In genomic region chr10:43002066-43002678, GRCm38 (mm10) we compare ENCODE assay signal across 8 mouse cellular contexts.
A peak's percentile ranks its signal among the peaks of the same experiment; 100 is the strongest.
DNase-seq lines count a peak whose midpoint lies in the region; ATAC-seq lines count a peak whose summit lies in the region.

No protein-coding gene starts in this region.

- DNase-seq in heart, adult 11 months = peak; percentile 94
- DNase-seq in heart, adult 8-10 months (ENCODE audit: low spot score) = no peak
- peak; percentile 64 for DNase-seq in kidney, postnatal 14 days
- no peak for DNase-seq in ovary, postnatal 14 days (ENCODE audit: low spot score)

- H3K9me3 ChIP-seq in heart, embryonic 15.5 days (replicated peaks) = no peaks in the 10 kb centered on the region
- no peaks in the 10 kb centered on the region for H3K9me3 ChIP-seq in midbrain, embryonic 13.5 days

- H3K4me3 ChIP-seq in heart, embryonic 15.5 days = peak overlapping the region; percentile 45
- no peak overlapping the region for H3K4me3 ChIP-seq in midbrain, embryonic 13.5 days (replicated peaks)

- peak overlapping the region; percentile 42; the same call in 1 of the 2 replicates for H3K9ac ChIP-seq in heart, embryonic 15.5 days
- H3K9ac ChIP-seq in midbrain, embryonic 13.5 days (replicated peaks) = no peak overlapping the region; the same call in 1 of the 2 replicates

- no peaks in the 10 kb centered on the region for H3K27me3 ChIP-seq in heart, embryonic 15.5 days
- no peaks in the 10 kb centered on the region for H3K27me3 ChIP-seq in midbrain, embryonic 13.5 days

- H3K36me3 ChIP-seq in heart, embryonic 15.5 days = no peaks in the 10 kb centered on the region
- H3K36me3 ChIP-seq in midbrain, embryonic 13.5 days = no peaks in the 10 kb centered on the region; the same call in 1 of the 2 replicates

- peak overlapping the region; percentile 75 for H3K4me2 ChIP-seq in heart, embryonic 15.5 days
- H3K4me2 ChIP-seq in midbrain, embryonic 13.5 days (replicated peaks) = peak overlapping the region; percentile 50

- 13% methylated on average over 13 of the region's 13 CpGs for WGBS in heart, embryonic 15.5 days
- 8% methylated on average over 13 of the region's 13 CpGs for WGBS in midbrain, embryonic 13.5 days

- H3K4me1 ChIP-seq in heart, embryonic 15.5 days (replicated peaks) = peaks cover 16% of the 10 kb centered on the region
- H3K4me1 ChIP-seq in midbrain, embryonic 13.5 days (replicated peaks) = peaks cover 17% of the 10 kb centered on the region

- H3K27ac ChIP-seq in heart, embryonic 15.5 days = no peak overlapping the region
- H3K27ac ChIP-seq in midbrain, embryonic 13.5 days = no peak overlapping the region

- no peak for ATAC-seq in heart, embryonic 15.5 days (replicated peaks; ENCODE audit: insufficient number of reproducible peaks, insufficient read depth, low FRiP score, low read depth)
- ATAC-seq in midbrain, embryonic 13.5 days = no peak
- no peak for ATAC-seq in monocyte, adult 5-6 weeks (replicated peaks; ENCODE audit: insufficient number of reproducible peaks, low FRiP score, low TSS enrichment, poor library complexity, severe bottlenecking)
- no peak for ATAC-seq in frontal cortex, adult (ENCODE audit: low TSS enrichment)

Comparison
In these comparisons a context has a peak if more than half of its experiments do, and no peak if none do; other contexts are left out.
1. DNase-seq: peak in heart, adult 11 months (single experiment) and kidney, postnatal 14 days (single experiment); none in heart, adult 8-10 months (single experiment) and ovary, postnatal 14 days (single experiment).